Mouse (Mus musculus) thymus, adult 2 months (tissue): ENCODE measurements around the gene Bach1. TPM values are rescaled to one million over a fixed set of nuclear protein-coding genes. Genes with fewer than 3 reads are reported as not detected.

Source experiments
- DNase-seq: peaks from one replicate; pipeline ENCODE4 v3.0.0; 2021
- H3K27ac ChIP-seq: fragments of 200-500 bp; 2 replicates; pipeline ENCODE4 v1.5.1; 2012; ENCODE audit warnings: low read length, control low read depth; ENCODE audit not compliant: control insufficient read depth, insufficient read depth
- H3K27me3 ChIP-seq: fragments of 200-500 bp; 2 replicates; pipeline ENCODE4 v1.6.1; 2012; ENCODE audit warnings: mild to moderate bottlenecking, low read length, moderate library complexity, mixed read lengths; ENCODE audit not compliant: control insufficient read depth, insufficient read depth
- H3K36me3 ChIP-seq: fragments of 200-500 bp; 2 replicates; pipeline ENCODE4 v1.6.1; 2012; ENCODE audit warnings: mild to moderate bottlenecking, low read length, moderate library complexity; ENCODE audit not compliant: control insufficient read depth, insufficient read depth
- H3K4me1 ChIP-seq: fragments of 200-500 bp; replicated peaks from 2 replicates; pipeline ENCODE4 v1.6.1; 2012; ENCODE audit warnings: low read length; ENCODE audit not compliant: control insufficient read depth, insufficient read depth
- H3K4me3 ChIP-seq: fragments of 200-500 bp; 2 replicates; pipeline ENCODE4 v1.5.1; 2012; ENCODE audit warnings: mild to moderate bottlenecking, low read length, control low read depth, moderate library complexity; ENCODE audit not compliant: control insufficient read depth, insufficient read depth
- CTCF ChIP-seq: fragments of 200-500 bp; IDR thresholded peaks from 2 replicates; pipeline ENCODE4 v1.5.1; 2012; ENCODE audit warnings: mild to moderate bottlenecking, control low read depth, low read length, moderate library complexity, borderline replicate concordance; ENCODE audit not compliant: control insufficient read depth, poor library complexity, insufficient read depth; ENCODE audit errors: extremely low read depth
- POLR2A ChIP-seq: fragments of 200-500 bp; IDR thresholded peaks from 2 replicates; pipeline ENCODE4 v1.6.1; 2012; ENCODE audit warnings: mild to moderate bottlenecking, low read length, control low read depth, moderate library complexity; ENCODE audit not compliant: control insufficient read depth, poor library complexity, insufficient read depth; ENCODE audit errors: extremely low read depth
- WGBS: fragments of 180-500 bp; shearing (Covaris S2); methylation state at CpG from one replicate; pipeline ENCODE4 v1.1.7; 2018; 5-methylcytosine and 5-hydroxymethylcytosine counted together
- polyA plus RNA-seq: library from polyadenylated mRNA; depleted of rRNA; stranded (reverse); fragments of >200 nt; gene quantifications from 2 replicates; pipeline ENCODE4 v1.2.3, GENCODE M21; 2012; rRNA removed

Gene Bach1
- polyA plus RNA-seq = 40.2 and 45.4 TPM in 2 replicates

DNA sequence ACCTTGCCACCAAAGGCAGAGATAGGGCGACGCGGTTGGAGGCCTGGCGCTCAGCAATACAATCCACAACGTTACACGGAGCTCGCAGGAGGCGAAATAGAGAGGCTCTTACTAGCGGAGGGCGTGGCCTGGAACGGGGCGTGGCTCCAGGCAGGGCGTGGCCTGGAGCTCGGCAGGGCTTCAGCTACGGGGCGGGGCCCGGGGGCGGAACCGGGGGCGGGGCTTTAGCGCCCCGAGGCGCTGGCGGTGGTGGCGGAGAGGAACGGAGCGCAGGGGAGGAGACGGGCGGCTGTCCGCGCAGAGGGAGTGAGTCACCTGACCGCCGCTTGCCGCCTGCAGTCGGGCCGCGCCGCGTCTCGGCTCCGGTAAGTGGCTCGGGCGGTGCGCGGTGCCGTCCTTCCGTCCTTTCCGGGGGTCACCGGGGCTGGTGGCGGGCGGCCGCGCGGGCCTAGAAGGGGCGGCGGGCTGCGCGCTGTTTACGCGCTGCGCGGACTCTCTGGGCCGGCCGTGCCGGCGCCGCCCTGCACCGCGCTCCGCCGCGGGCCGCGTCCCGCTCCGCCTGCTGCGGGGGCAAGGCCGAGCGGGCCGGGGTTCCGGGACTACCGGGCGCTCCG, at the start of gene Bach1:
Bach1 (plus strand) TSS at position 254 of the 614 bp plus-strand sequence.
- Histone ChIP-seq H3K27ac (peak within 1 kb of the TSS; percentile 81), H3K4me1 (peaks cover 32% of the 10 kb centered on the region), H3K4me3 (peak within 1 kb of the TSS; percentile 68), H3K36me3 (no peaks in the 10 kb centered on the region), H3K27me3 (no peaks in the 10 kb centered on the region)
- under 1% methylated on average over 84 of the region's 84 CpGs for WGBS
- DNase-seq = peak; percentile 97
- TF ChIP-seq POLR2A (peak; percentile 93), CTCF (no peak)

DNA sequence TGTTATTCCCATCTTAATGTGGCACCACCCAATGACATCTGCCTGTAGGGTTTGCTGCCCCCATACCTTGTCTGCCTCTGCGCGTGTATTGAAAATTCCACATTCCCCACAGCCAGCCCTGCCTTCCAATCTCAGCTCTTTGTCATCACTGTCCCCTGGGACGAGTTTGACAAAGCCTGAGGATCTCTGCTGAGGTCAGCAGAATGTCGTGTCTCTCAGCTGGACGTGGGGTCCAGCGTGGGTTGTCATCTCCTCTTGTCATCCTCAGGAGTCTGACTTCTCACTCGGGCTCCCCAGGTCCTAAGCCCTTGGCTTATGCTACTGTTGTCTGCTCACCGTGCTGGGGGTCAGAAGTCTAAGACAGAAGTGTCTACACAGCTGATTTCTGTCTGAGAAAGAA, 46.4 kb upstream of the Bach1 start:
- peaks cover 40% of the 10 kb centered on the region for H3K4me1 ChIP-seq
- no peaks in the 10 kb centered on the region for H3K36me3 ChIP-seq
- TF ChIP-seq CTCF = no peak
- H3K27ac ChIP-seq = no peak overlapping the region
- H3K4me3 ChIP-seq = no peak overlapping the region
- 88% methylated on average over 8 of the region's 8 CpGs for WGBS
- H3K27me3 ChIP-seq = no peaks in the 10 kb centered on the region
- no peak for DNase-seq

DNA sequence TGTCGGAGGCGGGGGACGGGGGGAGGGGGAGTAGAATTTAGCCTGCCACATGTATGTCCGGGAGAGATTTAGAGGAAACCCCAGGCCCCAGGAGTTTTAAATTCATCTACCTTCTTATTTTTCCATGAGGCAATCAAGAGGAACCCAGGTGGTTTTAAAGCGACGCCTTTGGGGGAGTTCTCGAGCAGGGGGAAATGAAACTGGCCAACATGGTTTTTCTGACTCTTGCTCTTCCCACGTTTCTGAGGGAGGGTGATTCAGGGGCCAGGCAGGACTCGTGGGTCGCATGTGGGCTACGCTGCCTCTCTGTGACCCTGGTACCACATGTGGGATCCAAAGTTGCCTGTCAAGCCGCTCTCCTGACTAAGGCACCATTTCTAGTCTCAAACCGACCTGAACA, 45.8 kb upstream of the Bach1 start:
- WGBS = 37% methylated on average over 13 of the region's 13 CpGs
- Histone ChIP-seq H3K27me3 (no peaks in the 10 kb centered on the region), H3K27ac (no peak overlapping the region), H3K36me3 (no peaks in the 10 kb centered on the region), H3K4me3 (no peak overlapping the region), H3K4me1 (peaks cover 42% of the 10 kb centered on the region)
- TF ChIP-seq CTCF (no peak), POLR2A (no peak)
- DNase-seq = no peak

GRCm38 (mm10) chr16:87654016-87654575, 44.6 kb upstream of the Bach1 start:
- DNase-seq = peak; percentile 54
- Histone ChIP-seq H3K27ac (peak overlapping the region; percentile 70), H3K36me3 (no peaks in the 10 kb centered on the region), H3K4me1 (peaks cover 46% of the 10 kb centered on the region), H3K27me3 (no peaks in the 10 kb centered on the region), H3K4me3 (no peak overlapping the region)
- TF ChIP-seq CTCF (no peak), POLR2A (no peak)
- WGBS = 8% methylated on average over 11 of the region's 11 CpGs

GRCm38 (mm10) chr16:87655005-87655404, 43.7 kb upstream of the Bach1 start:
- WGBS = 74% methylated on average over 5 of the region's 5 CpGs
- TF ChIP-seq CTCF (no peak), POLR2A (no peak)
- no peak overlapping the region for H3K4me3 ChIP-seq
- H3K4me1 ChIP-seq = peaks cover 46% of the 10 kb centered on the region
- no peaks in the 10 kb centered on the region for H3K36me3 ChIP-seq
- H3K27me3 ChIP-seq = no peaks in the 10 kb centered on the region
- no peak for DNase-seq
- no peak overlapping the region for H3K27ac ChIP-seq

GRCm38 (mm10) chr16:87655579-87655978, 43.2 kb upstream of the Bach1 start:
- no peak overlapping the region for H3K4me3 ChIP-seq
- peak; percentile 45 for DNase-seq

More at GRCm38 (mm10) chr16:87655579-87655978, 43.2 kb upstream of the Bach1 start:
- 61% methylated on average over 9 of the region's 9 CpGs for WGBS
- Histone ChIP-seq H3K4me1 (peaks cover 46% of the 10 kb centered on the region), H3K27ac (no peak overlapping the region), H3K36me3 (no peaks in the 10 kb centered on the region), H3K27me3 (no peaks in the 10 kb centered on the region)
- TF ChIP-seq POLR2A (no peak), CTCF (no peak)
